Mouse (Mus musculus): Measurements from ENCODE around the gene Ugt1a10.

DNA sequence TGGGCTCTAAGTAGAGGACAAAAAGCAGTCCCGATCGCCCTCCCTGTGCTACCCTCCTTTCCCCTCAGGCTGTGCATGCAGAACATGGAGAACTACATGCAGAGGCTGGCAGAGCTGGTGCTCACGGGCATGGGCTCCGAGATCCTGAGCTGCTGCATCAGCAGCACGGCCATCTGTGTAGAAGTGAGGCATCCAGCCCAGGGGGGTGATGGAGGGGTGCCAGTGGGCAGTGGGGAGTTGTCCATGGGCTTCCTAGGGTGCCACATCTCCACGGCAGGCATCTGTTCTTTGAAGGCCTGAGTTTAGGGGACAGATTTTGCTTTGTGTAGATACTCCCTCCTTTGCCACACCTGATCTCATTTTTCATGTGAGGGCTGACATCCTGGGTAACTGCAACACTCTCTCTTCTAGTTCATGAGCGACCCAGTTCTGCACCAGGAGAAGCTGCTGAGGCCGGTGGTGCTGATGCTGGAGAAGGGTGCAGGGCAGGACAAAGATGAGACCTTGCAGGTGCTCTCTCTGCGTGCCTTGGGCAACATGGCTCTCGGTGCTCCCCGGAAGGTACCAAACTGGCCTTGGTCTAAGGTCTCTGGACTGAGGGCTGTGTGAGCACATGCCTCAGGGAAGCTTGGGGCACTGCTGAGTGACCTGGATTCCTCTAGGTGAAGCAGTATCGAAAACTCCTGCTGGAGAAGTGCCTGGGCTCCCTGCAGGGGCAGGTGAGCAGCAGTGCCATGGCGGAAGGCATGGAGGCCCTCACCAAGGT is 201.0 kb downstream of the Ugt1a10 start:
- no peak for TF ChIP-seq POLR2A (IDR thresholded peaks at IDR 0.05; ENCODE audit: extremely low read depth, insufficient read depth, low read length)
- TF ChIP-seq CTCF (IDR thresholded peaks at IDR 0.05; ENCODE audit: extremely low read depth, insufficient read depth, low read length) = no peak
